8 mouse cellular contexts compared by ENCODE assay signal in the genomic region with DNA sequence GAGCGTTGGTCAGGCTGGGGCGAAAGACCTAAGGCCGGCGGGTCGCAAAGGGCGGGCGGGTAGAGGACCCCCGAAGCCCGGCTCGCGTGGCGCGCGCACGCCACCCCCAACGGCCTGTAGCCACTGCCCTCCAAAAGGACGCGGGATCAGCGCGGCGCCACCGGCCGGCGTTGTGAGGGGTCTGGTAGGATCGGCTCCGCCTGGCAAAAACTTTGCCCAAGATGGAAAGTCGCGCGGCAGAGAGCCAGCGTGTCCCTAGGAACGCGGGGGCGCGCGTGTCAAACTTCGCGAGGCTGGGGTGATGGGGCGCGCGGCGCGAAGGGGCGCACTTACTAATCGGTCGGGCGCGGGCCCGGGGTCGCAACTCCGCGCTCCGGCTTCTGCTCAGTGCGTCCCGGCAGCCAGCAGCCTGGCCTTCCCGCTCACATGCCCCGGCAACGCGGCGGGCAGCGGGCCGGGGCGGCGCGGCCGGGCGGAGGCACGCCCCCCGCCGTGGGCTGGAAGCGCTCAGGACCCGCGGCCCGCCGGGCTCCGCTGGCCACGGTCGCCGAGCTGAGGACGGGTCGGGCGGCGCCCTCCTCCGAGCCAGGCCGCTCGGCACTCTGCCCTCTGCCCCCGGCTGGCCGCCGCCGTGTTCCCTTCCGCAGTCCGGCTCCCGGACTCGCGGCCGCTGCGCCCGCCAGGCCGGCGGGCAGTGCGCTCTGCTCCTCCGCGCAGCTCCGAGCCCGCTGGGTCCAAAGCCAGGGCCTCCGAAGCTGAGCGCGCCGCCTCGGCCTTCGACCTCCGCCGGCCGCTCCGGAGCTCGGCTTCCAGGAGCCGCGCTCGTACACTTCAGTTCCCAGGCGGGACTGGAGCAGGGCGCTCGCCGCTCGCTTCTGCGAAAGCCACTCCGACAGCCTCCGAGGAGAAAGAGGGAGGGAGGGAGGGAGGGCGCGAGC. TPM values are rescaled to one million over a fixed set of nuclear protein-coding genes. Genes with fewer than 3 reads are reported as not detected.
A peak's percentile ranks its signal among the peaks of the same experiment; 100 is the strongest.
DNase-seq lines count a peak whose midpoint lies in the region; ATAC-seq lines count a peak whose summit lies in the region.

Sox13 (minus strand) TSS at position 835 of the 938 bp plus-strand sequence.

- H3K4me2 ChIP-seq in forebrain, embryonic 14.5 days (ENCODE audit: low read length) = peak within 1 kb of the TSS; percentile 100

- peak within 1 kb of the TSS; percentile 83 for H3K27ac ChIP-seq in forebrain, embryonic 14.5 days (ENCODE audit: low read depth, low read length)

- under 1% methylated on average over 97 of the region's 128 CpGs for WGBS in forebrain, embryonic 14.5 days

- peak; percentile 68 for DNase-seq in ES-CJ7 (ENCODE audit: low read depth, low spot score)
- DNase-seq in adrenal gland, postnatal 4 days (ENCODE audit: low spot score in 2 of 2) = peak in 1 of 2 experiments; percentile 44
- peak; percentile 80 for DNase-seq in forebrain, embryonic 14.5 days (ENCODE audit: low spot score)
- peak; percentile 49 for DNase-seq in heart, postnatal 25 days (ENCODE audit: low spot score)
- DNase-seq in layer of hippocampus, postnatal 10 days (ENCODE audit: low spot score in 2 of 2) = peak; percentile 42 to 56
- DNase-seq in lung, postnatal 25 days (ENCODE audit: low spot score) = peak; percentile 63
- peak; percentile 25 to 42 for DNase-seq in right cerebral cortex, adult 2 months (ENCODE audit: low spot score in 2 of 2)
- DNase-seq in spleen, adult 12 weeks (ENCODE audit: low spot score) = no peak

- peaks cover 2% of the 10 kb centered on the region; the same call in 1 of the 2 replicates for H3K4me1 ChIP-seq in forebrain, embryonic 14.5 days (ENCODE audit: control insufficient read depth, insufficient read depth, low read length)

- H3K36me3 ChIP-seq in forebrain, embryonic 14.5 days (ENCODE audit: control insufficient read depth, insufficient read depth, low read length) = no peaks in the 10 kb centered on the region

- peak within 1 kb of the TSS; percentile 79 for H3K9ac ChIP-seq in forebrain, embryonic 14.5 days (ENCODE audit: low read length)

- H3K27me3 ChIP-seq in forebrain, embryonic 14.5 days (replicated peaks; ENCODE audit: control insufficient read depth, insufficient read depth, low read length) = no peaks in the 10 kb centered on the region

- peak; percentile 79 for ATAC-seq in forebrain, embryonic 14.5 days

- no peaks in the 10 kb centered on the region for H3K9me3 ChIP-seq in forebrain, embryonic 14.5 days (replicated peaks; ENCODE audit: control insufficient read depth, low read length)

- H3K4me3 ChIP-seq in forebrain, embryonic 14.5 days (ENCODE audit: low read depth, low read length) = peak within 1 kb of the TSS; percentile 73

- intact Hi-C loops in heart, postnatal 25 days (cut with DNase I) = loop anchor here (2.0 kb wide), 3 partner anchors 25 to 69 kb away; no protein-coding TSS in a partner anchor

RNA-seq across cellular contexts. Expression of gene Sox13, which starts in this region (rescaled TPM):
- 10 to 100 TPM; 26.0 to 35.2 TPM for total RNA-seq in adrenal gland, postnatal 4 days (2021)
- 4.2 and 4.3 TPM in 2 replicates for polyA plus RNA-seq in forebrain, embryonic 14.5 days (2014; fragmentation: Nextera tagmentation; extraction: Ambion mirVana)
- 10 to 100 TPM; 15.2 to 19.9 TPM for total RNA-seq in heart, postnatal 25 days (2021)
- total RNA-seq in layer of hippocampus, postnatal 10 days (2021) = 10 to 100 TPM in 1 of 2 experiments, 1 to 10 TPM in 1; 9.2 to 10.3 TPM
